Mouse (Mus musculus): Measurements from ENCODE around the gene Fbxo44.

Fbxo44 gene

DNA sequence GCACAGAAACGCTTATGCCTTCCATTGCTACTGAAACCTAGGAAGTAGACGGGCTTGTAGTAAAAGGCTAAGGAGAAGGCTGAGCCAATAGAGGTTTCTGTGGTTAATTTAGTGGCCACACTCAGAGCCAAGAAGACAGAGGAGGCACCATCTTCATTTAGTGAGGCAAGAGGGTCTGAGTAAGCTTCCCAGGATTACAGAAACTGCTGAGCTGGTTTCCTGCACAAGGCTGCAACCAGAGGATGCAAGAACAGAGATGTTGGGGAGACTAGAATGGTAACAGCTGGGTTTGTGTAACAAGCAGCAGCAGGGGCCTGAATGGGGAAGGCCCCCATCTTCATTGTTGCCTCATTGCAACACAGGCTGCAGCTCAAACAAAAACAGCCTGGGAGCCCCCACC, 31.6 kb downstream of the Fbxo44 start:
- DNase-seq: no peak

GRCm38 (mm10) chr4:148128241-148128640, 32.0 kb downstream of the Fbxo44 start:
- no peak for DNase-seq

DNA sequence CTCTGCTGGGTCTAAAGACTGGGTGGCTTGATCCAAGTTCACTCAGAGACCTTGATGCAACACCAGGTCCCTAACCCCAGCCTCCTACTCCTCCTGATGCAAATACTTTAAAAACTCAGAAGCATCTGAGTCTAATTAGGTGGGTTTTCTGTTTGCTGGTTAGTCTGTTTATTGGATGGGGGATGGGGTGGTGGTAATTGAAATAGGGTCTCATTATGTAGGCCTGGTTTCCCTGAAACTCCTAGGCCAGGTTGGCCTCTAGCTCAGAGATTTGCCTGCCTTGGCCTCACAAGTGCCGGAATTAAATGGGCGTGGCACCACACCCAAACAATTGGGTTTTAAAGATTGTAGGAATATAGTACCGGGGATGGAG, 37.6 kb downstream of the Fbxo44 start:
- no peak for DNase-seq

DNA sequence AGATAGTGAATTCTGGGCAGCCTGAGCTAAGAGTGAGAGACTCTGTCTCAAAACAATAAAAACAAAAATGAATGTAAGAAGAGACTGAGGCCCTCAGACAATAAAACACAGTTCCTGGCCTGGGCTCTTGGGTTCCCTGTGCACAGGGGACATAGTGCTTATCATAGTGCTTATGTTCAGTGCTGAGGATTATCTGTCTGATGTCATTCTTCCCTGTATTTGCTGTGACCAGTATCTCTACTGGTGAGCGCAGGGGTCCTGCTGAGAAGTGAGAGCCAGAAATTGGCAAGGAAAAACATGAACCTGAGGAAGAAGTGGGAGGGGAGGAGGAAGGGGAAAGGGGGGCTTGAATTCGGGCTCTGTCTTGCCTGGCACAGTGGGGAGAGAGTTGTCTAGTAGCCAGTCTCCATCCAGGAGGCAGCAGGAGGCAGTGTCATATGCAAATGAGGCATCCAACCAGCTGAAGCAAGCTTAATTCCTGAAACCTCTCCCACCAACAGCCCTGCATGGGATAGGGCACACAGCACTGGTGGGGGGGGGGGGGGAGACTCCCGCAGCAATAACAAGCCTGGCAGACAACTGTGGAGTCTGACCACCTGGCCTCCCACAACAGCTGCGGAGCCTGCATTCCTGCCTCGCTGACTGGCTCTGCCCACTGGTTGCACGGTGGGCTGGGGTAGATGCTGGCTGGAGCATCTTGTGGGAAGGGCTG, 38.1 kb downstream of the Fbxo44 start:
- no peak for DNase-seq

DNA sequence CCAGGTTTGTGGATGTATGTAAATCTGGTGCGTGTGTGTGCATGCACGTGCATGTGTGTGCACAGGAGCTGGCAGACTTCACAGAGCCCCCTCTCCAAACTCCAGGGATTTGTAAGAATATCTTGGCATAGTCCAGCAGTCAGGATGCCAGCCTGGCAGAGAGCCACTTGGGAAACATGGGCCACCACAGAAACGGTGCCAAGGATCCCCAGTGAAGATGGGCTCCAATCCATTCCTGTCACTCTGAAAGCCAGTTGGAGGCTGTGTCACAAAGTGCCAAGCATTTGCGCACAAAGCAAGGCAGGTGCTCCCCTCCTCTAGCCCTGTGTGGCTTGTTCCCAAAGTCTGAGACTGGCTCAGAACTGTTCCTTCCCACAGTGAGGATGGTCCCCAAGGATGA, 38.9 kb downstream of the Fbxo44 start:
- DNase-seq: no peak

GRCm38 (mm10) chr4:148120555-148120954, 39.7 kb downstream of the Fbxo44 start:
- DNase-seq: no peak

GRCm38 (mm10) chr4:148119578-148119977, 40.7 kb downstream of the Fbxo44 start:
- peak in 1 of 2 experiments; percentile 12 for DNase-seq

DNA sequence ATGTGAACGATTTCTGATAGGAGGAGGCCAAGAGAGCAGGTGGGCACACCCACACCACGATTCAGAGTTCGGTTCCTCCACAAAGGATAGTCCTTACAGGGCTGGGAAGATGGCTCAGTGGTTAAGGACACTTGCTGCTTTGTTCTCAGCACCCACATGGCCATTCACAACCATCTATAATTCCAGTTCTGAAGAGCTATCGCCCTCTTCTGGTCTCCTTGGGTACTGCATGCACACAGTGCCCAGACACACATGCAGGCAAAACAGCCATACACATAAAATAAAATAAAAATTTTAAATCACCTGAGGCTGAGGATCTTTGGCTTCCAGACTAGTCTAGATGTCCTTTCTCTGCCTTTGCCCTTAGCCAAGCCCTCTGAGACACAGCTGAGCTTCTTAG, 42.9 kb downstream of the Fbxo44 start:
- DNase-seq: no peak

DNA sequence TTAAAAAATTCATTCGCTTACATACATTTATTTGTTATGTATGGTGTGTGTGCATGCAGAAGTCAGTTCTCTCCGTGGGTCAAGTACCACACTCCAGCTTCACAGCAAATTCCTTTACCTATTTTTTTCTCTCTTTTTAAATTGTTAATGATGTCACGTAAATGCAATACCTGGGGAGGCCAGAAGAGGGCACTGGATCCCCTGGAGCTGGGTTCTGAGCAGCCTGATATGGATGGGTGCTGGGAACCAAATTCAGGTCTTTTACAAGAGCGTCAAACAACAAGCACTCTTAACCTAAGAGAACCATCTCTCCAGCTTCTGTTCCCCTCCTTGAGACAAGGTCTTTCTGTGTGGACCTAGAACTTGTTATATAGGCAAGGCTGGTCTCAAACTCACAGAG, 43.6 kb downstream of the Fbxo44 start:
- peak in 1 of 2 experiments; percentile 17 for DNase-seq

GRCm38 (mm10) chr4:148115467-148115866, 44.8 kb downstream of the Fbxo44 start:
- peak; percentile 47 to 77 for DNase-seq

DNA sequence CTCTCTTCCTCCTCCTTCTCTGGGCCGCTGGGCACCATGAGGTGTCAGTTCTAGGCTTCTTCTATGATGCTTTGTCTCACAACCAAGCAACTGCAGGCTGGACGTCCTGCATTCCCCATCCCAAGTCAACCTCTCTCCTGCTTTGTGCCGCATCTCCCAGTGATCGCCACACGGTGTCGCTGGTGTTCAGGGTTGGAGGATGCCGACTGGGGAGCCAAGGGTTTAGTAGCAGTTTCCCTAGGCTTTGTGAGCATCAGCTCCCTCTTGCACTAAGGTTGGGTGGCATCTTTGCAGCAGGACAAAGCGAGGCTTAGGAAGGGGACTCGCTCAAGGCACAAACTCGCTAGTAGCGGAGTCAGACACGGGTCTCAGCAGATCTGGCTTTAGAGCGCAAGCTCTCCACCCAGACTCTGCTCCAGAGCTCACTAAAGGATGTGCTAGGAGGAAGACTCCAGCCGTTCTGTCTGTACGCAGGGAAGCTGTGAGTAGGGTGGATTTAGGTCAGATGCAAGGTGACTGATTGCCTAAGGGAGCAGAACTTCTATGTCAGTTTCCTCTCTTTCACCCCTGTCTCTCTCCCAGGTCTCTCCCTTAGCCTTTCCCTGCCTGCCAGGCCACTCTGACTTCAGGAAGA, 45.4 kb downstream of the Fbxo44 start:
- DNase-seq: peak; percentile 77 to 91

GRCm38 (mm10) chr4:148112519-148112918, 47.8 kb downstream of the Fbxo44 start:
- no peak for DNase-seq

DNA sequence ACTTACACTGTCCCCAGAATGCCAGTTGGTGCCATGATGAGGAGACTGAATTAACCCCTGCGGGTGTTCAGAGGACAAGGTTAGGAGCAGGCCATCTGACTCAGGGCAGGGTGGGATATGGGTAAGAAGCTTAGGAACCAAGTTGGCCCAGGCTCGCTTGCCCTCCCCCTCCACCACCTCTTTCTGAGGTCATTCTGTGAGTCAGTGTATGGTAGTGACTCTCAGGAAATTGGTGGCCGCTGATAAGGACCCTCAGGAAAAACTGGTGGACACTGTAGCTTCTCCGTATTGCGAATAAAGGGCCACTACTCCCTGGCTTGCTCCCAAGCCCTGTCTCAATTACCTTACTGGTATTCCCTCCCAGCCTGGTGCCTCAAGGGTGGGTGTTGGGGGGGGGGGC, 51.1 kb downstream of the Fbxo44 start:
- no peak for DNase-seq

- DNase-seq: no peak
Measured at GRCm38 (mm10) chr4:148108565-148109100, 51.6 kb downstream of the Fbxo44 start.

DNA sequence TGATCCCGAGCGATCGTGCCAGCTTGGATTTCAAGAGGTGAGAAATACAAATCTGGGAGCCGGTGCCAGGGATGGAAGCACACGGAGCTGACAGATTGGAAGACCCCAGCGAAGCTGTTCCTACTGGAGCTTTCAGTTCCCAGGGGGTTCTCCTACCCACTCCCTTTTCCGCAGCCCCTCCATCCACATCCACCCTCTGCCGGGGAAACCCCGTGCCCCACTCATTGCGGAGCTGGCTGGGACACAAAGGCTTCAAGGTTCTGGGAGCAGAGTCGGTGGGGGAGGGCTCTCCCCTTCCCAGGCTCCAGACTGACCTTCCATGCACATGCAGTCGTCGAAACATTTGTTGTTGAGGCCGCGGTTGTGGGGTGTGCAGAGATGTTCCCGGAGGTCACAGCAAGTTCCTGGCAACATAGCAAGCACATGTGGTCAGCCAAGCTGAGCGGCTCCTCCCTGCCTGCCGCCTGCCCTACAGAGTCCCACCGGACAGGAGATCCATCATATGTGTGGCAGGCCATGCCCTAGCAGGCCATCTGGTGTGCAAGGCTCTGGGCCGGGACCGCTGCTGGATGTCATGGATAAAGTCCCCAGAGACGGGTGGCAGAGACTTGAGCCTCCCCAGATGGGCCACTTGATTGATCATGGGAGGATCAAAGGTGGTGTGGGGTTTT, 52.5 kb downstream of the Fbxo44 start:
- peak; percentile 28 to 34 for DNase-seq

DNA sequence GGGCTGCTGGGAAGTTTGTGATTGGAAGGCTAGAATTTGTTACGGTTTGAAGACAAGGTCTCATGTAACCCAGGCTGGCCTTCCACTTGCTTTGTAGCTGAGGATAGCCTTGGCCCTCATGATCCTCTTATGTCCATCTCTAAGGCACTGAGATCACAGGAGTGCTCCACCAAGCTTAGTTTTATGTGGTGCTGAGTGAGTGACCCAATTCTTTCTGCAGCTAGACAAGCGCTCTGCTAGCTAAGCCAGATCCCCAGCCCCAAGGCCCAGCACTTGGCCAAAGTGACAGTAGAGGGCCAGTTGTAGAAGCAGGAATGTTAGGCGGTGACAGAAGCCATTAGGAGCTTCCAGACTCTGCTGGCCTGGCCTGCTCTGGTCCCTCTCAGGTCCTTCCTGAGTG, 56.1 kb downstream of the Fbxo44 start:
- no peak for DNase-seq
